Mouse (Mus musculus): ENCODE data around the gene Naa20.

The Naa20 gene

GRCm38 (mm10) chr2:145950239-145950638, 48.3 kb downstream of the Naa20 start:
- DNase-seq (ENCODE audit: low spot score in 2 of 2) = no peak

GRCm38 (mm10) chr2:145952726-145953125, 50.8 kb downstream of the Naa20 start:
- no peak for DNase-seq (ENCODE audit: low spot score in 2 of 2)

GRCm38 (mm10) chr2:145955844-145956243, 53.9 kb downstream of the Naa20 start:
- DNase-seq (ENCODE audit: low spot score in 2 of 2) = no peak

- DNase-seq (ENCODE audit: low spot score in 2 of 2) = no peak
These were observed 54.4 kb downstream of the Naa20 start for GRCm38 (mm10) chr2:145956318-145956717.

GRCm38 (mm10) chr2:145957450-145957849, 55.6 kb downstream of the Naa20 start:
- no peak for DNase-seq (ENCODE audit: low spot score in 2 of 2)

- no peak for DNase-seq (ENCODE audit: low spot score in 2 of 2)
These were observed 56.2 kb downstream of the Naa20 start for GRCm38 (mm10) chr2:145958097-145958496.

- DNase-seq (ENCODE audit: low spot score in 2 of 2) = no peak
These were observed 56.7 kb downstream of the Naa20 start for GRCm38 (mm10) chr2:145958551-145958950.

- DNase-seq (ENCODE audit: low spot score in 2 of 2) = no peak
These were observed 60.0 kb downstream of the Naa20 start for GRCm38 (mm10) chr2:145961861-145962260.

Measured in frontal cortex, postnatal 14 days (tissue).